Mouse (Mus musculus): ENCODE measurements around the gene Lrmda.

The Lrmda gene

DNA sequence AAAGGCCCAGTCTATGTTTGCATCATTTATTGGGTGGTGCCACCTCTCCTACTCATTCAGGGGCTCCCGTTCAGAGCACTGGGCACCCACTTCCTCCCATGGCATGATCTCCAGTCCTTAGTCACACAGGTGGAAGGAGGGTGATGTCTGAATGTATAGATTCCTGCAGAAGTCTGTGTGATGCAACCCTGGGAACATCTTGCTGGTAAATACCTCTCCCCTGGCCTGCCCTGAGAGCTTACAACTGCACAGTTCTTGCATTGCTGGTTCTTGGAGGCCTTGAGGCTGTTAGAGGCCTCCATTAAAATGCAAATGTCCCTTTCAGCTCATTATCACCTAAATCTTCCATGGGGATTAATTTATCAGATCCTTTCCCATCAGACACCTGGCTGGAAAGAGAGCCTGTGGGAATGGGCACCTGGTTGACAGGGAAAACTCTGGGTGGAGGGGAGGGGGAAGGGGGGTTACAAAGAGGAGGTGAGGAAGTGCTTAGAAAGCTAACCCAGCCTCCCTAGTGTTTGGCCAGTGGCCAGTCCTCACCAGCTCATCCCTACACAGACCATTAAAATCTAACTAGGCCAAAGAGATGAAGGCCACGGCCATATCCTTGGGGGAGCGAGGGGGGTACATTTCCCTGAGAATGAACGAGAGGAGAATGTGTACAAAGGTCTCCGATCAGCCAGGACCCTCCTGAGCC, 659.6 kb downstream of the Lrmda start:
- no peak for DNase-seq

- peak; percentile 18 for DNase-seq
Measured at GRCm38 (mm10) chr14:22679705-22680643, 660.5 kb downstream of the Lrmda start.

GRCm38 (mm10) chr14:22686886-22687285, 667.4 kb downstream of the Lrmda start:
- no peak for DNase-seq

DNA sequence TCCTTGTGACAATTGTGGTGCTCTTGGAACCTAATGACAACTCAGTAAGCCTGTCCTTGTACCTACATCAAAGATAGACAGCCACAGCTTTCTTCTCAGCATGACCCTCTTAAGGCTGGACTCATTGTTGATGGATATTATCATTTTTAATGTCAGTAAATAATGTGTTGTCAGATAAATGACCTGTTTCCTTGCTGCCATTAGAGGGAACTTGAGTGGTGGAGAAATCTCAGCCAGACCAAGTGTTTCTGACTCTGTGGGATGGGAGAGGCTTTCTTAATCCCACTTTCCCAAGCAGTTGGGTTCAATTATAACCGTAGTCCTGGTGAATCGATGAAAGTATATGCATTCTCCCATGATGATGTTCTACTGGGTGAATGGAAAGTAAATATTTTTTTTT, 668.9 kb downstream of the Lrmda start:
- DNase-seq = no peak

DNA sequence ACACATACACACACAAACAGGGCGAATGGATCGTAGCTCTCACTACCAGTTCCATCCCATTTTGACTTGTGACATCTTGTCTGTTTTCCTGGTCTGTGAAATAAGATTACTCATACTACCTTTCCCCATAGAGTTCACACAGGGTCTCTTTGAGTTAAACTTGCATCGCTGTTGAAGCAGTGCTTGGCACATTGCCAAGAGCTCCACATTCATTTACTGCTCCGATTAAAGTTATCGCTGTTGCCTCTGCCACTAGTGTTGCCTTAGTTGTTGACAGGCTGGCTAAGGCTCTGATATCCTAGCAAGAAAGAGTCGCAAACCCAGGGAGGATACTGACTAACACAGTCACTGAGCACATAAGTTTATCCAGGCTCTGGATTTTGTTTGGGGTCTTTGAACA, 675.9 kb downstream of the Lrmda start:
- DNase-seq = no peak

DNA sequence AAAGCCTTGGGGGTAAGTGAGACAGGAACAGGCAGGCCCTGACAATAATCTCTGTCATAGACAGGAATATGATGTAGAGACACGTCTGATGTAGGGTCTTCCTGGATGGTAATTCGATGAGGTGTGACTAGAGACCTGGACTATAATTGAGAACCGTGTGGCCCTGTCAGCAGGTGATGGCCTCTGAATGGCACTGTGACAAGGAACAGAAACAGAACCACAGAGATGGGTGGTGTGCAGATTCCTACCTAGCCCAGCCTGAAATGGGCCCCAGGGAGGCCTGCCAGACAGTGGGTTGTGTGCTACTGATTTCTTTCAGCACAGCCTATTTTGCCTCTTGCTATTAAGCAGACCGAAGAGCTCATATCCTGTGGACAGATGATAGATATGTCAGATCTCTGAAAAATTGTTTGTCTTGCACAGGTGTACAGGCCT, 676.4 kb downstream of the Lrmda start:
- no peak for DNase-seq

DNA sequence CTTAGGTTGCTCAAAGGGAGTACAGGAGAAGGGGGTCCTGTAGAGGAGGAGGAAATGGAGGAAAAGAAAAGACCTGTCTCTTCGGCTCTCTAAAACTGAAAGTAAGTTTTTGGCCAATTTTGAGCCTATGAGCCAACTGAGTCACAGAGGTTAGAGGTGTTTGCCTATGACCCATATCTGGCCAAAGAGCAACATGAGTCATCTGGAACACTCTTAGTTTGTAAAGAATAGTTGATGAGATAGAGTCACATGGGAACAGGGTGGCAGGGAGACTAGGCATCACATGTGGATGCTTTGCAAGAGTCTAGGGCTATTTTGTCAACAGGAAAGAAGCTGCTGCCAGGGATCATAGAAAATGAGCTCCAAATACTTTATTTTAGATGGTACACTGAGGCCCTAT, 680.7 kb downstream of the Lrmda start:
- no peak for DNase-seq

DNA sequence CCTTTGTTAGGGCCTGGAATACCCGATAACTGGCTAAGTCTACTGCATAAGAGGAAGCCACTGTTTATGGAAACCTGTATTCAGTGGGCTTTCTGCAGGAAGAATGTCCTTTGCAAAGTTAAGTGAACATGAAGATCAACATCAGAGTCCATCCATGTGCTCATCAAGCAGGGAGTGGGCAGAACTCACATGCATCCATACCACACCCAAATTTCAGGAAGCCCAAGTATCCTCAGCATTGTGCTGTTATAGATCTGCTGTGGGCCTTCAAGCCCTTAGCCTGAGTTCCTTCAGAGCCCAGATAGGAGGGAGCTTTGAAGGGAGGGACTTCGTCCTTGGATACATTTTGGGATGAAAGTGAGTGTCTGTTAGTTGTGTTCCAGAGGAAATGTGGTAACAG, 681.2 kb downstream of the Lrmda start:
- no peak for DNase-seq

GRCm38 (mm10) chr14:22707958-22708701, 688.6 kb downstream of the Lrmda start:
- DNase-seq = no peak

- DNase-seq = no peak
Measured at GRCm38 (mm10) chr14:22710071-22710661, 690.7 kb downstream of the Lrmda start.

- no peak for DNase-seq
Measured at GRCm38 (mm10) chr14:22712388-22712787, 692.9 kb downstream of the Lrmda start.

DNA sequence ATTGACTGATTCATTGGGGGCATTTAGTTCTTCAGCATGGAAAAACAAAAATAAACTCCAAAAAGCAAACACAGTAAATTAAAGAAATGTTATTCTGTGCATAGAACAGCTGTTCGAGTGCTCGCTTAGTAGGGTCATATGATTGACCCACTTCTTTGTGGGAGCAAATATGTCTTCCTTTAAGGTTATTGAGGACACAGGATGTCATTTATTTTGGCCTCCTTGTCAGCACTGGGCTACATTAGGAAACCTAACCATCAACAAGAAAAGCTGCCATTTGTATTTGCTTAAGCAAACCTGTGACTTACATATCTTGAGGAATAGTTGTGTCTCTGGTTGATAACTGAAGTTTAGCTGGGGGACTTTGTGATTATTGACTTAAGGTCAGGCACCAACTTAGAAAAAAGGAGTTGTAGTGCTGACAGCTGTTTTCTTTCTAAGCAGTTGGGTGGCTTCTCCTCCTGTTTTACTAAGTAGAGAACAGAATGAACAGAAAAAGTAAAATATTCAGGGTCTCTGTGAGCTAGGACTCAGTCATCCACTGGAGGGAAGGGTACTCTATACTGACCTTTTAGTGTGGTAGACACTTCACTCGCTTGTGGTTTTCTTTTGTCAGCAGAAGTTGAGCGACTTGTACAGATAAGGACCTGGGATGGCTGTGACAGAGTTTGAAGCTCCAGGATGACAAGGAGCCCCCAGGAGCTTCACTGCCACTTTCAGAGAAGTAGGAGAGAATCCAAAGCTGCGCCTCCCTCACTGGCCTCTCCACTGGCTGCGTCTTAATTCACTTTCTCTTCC, 696.3 kb downstream of the Lrmda start:
- DNase-seq = peak; percentile 17

GRCm38 (mm10) chr14:22719968-22720367, 700.5 kb downstream of the Lrmda start:
- no peak for DNase-seq

DNA sequence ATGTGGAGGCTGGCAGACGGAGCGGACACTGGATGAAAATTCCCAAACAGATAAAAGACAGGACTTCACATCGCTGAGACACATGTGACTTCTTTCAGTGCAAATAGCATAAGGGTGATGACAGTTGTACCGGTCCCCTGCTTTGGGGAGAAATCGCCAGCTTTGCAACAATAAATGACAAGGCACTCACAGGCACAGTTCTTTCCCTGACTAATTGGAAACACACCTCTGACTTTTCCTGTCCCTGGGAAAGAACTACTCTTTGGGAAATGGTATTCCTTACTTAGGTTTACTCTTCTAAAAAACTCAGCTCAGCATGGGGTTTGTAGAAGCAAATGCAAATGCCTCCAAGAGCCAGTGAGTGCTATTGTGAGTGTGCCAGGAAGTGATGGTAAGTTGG, 702.3 kb downstream of the Lrmda start:
- DNase-seq = no peak

- no peak for DNase-seq
Measured at GRCm38 (mm10) chr14:22727548-22727947, 708.0 kb downstream of the Lrmda start.

DNA sequence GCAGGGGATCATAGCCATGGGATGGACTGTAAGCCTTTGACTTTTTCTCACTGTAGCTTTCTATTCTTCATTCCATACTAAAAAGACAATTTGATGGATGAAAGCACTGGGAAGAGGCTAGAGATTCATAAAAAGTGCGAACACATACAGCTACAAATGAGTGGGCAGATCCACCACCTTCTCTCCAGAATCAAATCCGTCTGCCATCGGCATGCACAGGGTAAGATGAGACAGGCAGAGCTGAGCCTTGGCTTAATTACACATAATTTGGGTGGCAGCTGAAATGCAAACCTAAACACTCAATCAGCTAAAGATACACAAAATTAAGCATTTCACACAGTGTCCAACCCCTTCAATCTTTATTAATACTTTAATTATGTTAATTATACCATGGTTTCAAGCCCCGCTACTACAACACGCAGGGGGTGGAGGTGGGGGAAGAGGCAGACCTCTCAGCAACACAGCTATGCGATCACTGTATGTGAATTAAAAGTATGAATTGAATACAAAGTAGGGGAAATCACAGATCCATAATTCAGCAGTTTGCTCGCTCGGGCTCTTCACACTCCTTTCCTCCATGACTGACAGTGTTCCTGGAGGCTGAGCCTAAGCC, 709.2 kb downstream of the Lrmda start:
- no peak for DNase-seq

GRCm38 (mm10) chr14:22738603-22739002, 719.1 kb downstream of the Lrmda start:
- no peak for DNase-seq

GRCm38 (mm10) chr14:22742527-22742926, 723.0 kb downstream of the Lrmda start:
- no peak for DNase-seq

GRCm38 (mm10) chr14:22743264-22743663, 723.8 kb downstream of the Lrmda start:
- DNase-seq = no peak

DNA sequence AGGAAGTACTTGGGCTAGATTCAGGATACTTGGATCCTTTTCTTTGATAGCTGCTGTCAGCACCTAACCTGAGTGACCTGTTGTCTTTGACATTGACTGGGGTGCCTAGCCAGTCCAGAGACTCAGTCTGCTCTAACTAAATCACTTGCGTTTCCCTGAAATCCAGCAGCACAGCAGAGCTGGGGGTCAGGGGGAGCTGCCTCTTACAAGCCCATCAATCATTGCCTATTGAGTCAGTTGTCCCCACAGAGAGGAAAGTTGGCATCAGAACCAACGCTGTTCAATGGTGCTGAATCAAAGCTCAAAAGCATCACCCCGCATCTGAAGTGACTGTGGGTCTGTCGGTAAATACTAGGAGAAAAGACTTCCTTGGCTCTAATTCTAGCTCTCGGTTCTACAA, 725.2 kb downstream of the Lrmda start:
- DNase-seq = no peak

DNA sequence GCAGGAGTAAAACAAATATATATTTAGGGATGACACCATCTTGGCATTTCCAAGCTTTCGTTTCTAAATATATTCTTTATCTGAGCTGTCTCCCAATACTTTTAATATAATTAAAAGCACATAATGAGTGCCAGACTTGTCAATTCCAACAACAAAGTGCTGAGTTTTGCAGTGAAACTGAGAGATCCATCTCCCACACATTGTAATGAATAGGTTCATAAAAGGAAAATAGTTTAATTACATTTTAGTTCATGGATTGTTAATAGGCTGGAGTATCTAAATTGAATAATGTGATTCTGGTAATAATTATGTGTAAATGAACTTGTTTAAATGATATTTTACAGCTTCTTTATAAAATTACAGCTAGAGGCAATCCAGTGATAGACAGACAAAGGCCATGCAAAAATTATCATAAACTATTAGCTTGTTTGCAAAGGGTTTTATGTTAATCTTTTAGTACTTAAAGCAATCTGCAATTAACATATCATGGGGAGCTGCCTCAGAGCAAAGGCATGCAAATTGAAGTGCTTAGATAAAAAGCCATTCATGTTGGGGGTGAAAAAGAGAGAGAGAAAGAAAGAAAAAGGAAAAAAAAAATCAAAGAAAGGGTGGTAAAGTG, 725.9 kb downstream of the Lrmda start:
- no peak for DNase-seq
